Mouse (Mus musculus): ENCODE results near the gene Bhlha9.
A peak's percentile ranks its signal among the peaks of the same experiment; 100 is the strongest.

The Bhlha9 gene

DNA sequence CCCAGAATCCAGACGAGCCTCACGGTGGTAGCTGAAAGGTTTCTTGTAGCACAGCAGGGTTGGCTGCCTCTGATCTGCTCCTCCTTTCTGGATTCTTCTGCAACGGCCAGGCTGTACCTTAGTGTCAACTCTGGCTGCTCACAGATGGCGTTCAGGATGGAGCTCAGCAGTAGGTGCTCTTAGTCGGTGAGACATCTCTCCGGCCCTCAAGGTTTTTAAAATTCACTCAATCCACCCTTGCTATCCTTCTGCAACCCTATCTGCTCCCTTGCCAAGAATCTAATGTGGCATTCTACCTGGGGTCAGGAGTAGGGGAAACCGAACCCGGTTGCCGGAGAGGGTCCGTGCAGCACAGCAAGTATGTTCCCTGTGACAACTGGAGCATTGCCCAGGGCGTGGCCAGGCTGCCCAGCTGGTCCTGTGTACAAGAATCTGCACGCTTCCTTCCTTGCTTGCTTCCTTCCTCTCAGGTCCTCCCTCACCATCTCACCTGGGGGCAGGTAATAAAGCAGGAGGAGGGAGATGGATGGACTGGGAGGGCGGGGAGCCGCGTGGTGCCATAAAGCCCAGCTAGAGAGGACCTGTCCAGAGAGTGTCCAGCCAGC is at the start of gene Bhlha9:
Gene Bhlha9, plus strand, starts transcription at position 600 of the 605 bp plus-strand sequence.
- peak; percentile 89 for DNase-seq

DNA sequence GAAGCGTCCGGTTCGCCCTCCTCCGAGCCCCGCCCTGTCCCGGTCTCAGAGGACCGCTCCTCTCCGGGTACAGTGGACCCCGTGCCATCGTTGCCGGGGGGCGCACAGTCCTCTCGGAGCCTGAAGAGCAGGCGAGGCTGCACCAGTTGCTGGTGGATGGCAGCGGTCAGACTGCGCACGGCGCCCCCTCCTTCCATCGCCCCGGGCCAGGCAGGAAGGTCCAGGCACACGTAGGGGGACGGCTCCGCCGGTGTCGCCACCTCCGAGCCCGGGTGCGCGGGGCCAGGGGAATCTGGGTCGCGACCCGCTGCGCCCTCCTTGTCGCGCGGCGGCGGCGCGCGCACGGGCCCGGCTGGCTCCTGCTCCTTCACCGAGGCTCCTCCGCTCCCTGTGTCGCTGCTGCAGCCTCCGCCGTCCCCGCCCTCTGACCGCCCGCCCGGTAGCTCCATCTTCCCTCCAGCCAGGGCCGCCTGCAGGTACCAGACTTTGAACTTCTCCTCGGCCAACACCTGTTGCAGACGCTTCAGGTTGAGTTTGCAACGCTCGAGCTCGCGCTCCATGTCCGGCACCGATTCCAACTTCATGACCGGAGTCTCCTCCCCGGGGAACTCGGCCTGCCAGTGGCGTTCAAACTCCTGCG is 49.6 kb upstream of the Bhlha9 start:
- DNase-seq = peak; percentile 60 to 67

DNA sequence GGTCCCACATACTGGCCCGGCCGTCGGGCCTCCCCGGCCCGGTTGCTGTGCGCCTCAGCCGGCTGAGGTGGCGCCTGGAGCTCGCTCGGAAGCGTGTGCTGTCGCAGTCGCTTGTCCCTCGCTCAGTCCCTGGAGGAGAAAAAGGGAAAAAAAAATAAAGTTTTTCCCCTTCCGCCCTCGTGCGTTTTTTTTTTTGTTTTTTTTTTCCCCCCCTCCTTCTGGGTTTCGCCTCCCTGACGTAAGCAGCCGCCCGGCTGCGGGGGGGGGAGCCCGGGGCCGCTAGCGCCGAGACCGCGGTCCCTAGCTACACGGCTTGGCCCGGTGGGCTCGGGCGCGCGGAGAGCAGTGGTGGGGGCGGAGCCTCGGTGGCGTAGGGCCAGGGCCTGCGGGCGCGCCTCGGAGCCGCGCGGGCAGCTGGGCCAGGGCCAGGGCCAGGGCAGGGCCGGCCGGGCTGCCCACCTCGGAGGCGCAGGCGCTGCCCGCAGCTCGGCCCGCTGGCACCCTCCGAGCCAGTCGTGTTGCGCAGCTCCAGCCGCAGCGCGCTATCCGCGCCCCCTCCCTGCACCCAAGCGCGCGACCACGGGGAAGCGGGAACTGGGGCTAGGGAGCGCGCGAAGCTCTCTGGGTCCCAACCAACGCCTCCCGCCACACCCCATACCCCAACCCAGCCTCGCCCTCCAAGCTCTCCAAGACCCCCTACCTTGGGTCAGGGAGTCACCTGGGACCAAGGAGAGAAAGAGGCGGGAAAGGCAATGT is 48.9 kb upstream of the Bhlha9 start:
- peak; percentile 89 to 93 for DNase-seq

- no peak for DNase-seq
Observed at GRCm38 (mm10) chr11:76624071-76624470, 48.2 kb upstream of the Bhlha9 start.

GRCm38 (mm10) chr11:76624881-76625280 is 47.4 kb upstream of the Bhlha9 start:
- DNase-seq = no peak

GRCm38 (mm10) chr11:76628613-76629012 is 43.7 kb upstream of the Bhlha9 start:
- DNase-seq = no peak

- no peak for DNase-seq
Observed at GRCm38 (mm10) chr11:76630023-76630422, 42.2 kb upstream of the Bhlha9 start.

GRCm38 (mm10) chr11:76630487-76630886 is 41.8 kb upstream of the Bhlha9 start:
- no peak for DNase-seq

DNA sequence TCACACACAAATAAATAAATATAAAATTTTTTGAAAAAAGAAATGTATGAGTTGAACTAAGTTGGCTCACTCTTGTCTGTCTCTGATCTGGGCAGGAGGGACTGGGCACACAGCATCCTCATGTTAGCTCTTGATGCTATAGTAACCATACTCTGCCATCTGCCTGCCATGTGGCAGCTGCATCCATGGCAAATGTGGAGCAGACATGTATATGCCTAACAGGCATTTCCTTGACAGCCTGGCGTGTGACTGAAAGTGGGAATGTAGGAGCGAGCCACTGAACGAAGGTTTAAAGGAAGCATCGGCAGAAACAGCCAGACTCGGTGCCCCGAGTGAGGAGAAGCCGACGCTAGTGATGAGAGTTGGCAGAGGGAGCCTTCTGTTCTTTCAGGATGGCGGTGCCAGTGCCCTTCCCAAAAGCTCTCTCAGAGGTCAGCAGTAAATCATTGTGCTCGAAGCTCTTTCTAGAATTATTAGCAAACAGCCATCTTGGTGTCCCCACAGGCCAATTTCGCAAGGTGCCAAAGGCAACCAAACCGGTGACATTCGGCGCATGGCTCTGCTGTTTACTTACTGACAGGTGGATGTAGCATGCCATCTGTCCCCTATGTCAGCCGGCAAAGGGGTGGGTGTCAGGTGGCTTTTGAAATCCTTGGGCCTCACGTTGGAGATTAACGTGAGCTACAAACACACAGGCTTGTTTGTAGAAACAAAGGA is 32.8 kb upstream of the Bhlha9 start:
- DNase-seq = peak; percentile 79 to 81

DNA sequence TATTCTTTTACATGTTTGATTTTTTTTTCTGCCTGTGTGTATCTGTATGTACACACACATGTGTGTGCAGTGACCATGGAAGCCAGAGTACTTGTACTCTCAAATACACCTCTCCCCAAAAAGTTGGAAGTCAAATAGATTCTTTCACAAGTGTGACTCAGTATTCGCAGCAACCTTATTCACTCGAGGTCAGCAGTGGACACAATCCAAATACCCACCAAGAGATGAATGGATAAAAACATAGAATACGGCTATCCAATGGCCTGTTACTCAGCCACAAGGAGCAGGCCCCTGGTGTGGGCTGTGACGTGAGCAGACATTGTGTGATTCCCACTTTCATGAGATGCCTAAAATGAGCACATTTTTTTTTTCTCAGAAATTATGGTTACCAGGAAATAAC is 32.0 kb upstream of the Bhlha9 start:
- DNase-seq = no peak

DNA sequence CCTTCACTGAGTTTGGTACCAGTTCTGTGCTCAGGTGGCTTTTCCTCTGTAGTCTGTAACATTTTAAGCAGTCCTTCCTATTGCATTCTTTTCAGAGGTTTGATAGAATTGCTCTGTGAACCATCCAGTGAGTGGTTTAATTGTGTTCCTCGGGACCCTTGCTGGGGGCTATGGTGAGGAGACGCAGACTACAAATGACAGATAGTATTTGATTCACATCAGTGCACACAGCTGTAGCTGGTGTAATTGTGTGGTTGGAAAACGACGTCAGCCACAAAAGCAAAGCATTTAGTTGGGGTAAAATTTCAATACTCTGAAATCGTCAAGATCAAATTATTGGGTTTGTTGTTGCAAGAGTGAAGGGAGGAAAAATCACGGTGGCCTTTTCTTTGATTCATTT is 28.0 kb upstream of the Bhlha9 start:
- peak; percentile 47 to 56 for DNase-seq

- DNase-seq = peak; percentile 42 to 53
Observed at GRCm38 (mm10) chr11:76645036-76645435, 27.2 kb upstream of the Bhlha9 start.

GRCm38 (mm10) chr11:76645955-76646354 is 26.3 kb upstream of the Bhlha9 start:
- peak; percentile 99 to 100 for DNase-seq

DNA sequence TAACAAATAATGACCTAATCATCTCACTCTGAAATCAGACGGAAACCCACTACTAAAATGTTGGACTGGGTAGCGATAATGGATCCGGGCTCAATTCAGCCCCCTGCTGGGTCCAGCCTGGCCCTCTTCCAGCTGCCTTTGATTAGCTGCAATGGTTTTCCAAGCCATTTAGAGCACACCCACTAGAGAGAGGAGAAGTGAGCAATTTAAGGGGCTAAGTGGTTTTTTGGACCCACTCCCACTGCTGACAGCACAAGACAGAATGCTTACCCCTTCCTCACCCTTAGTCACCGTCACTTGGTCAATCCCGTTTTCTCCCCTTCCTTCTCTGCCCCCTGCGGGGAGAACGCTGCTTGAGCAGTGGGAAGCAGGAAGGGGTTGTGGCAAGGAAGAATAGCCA is 25.2 kb upstream of the Bhlha9 start:
- peak; percentile 93 to 94 for DNase-seq

GRCm38 (mm10) chr11:76647500-76647899 is 24.8 kb upstream of the Bhlha9 start:
- DNase-seq = peak; percentile 84 to 85

GRCm38 (mm10) chr11:76650862-76651560 is 21.3 kb upstream of the Bhlha9 start:
- peak; percentile 27 to 40 for DNase-seq

DNA sequence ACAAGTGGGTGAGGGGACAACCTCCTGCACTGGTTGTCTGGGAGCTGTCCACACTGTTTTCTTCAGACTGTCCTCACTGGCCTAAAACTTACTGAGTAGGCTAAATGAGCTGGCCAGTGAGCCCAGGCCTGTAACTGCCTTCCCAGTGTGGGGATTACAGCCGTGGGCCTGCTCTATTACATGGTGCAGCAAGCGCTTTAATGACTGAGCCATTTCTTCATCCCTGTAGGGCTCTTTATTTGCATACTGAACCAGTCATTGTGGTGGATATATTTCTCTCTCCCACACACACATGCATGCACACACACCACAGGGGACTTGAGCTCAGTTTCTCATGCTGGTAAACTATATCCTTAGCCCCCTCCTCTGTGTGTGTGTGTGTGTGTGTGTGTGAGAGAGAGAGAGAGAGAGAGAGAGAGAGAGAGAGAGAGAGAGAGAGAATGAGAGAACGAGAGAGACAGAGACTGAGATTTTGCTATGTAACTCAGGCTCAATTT is 19.4 kb upstream of the Bhlha9 start:
- no peak for DNase-seq

DNA sequence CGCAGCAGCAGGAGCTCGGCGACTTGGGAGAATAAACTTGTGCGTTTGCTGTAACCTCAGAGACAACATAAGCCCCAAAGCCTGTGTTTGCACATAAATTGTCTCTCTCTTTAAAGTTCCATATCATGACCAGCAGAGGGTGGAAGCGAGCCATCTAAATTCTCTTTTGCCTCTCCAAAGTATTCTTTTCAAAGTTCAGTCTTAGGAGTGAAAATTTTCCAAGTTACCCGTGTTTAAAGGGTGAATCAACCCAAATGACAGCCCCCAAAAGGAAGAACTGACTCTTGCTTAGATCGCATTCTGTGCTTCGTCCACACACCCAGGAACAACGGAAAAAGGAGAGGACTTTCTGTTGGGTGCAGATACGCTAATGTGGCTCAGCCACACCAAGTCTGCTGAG is 17.2 kb upstream of the Bhlha9 start:
- peak; percentile 78 to 82 for DNase-seq

DNA sequence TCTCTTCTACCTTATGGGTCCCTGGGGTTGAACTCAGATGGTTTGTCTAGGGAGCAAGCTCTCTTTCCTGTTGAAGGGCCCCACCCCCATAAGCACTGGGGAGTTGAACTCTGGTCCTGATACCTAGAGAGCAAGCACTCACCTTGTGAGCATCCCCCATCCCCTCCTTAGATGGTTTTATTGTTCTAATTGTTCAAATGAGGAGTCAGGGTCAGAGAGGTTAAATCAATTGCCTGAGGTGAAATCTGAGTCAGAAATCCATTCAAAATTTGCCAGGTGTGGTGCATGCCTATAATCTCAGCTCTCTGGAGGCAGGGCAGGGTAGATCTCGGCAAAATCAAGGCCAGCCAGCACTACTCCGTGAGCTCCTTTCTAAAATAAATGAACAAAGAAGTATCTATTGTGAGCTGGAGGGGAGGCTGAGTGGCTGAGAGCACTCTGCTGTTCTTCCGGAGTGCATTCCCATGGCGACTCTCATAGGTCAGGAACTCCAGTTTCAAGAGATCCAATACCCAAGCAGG is 14.8 kb upstream of the Bhlha9 start:
- DNase-seq = no peak

GRCm38 (mm10) chr11:76659138-76659930 is 12.9 kb upstream of the Bhlha9 start:
- DNase-seq = no peak

DNA sequence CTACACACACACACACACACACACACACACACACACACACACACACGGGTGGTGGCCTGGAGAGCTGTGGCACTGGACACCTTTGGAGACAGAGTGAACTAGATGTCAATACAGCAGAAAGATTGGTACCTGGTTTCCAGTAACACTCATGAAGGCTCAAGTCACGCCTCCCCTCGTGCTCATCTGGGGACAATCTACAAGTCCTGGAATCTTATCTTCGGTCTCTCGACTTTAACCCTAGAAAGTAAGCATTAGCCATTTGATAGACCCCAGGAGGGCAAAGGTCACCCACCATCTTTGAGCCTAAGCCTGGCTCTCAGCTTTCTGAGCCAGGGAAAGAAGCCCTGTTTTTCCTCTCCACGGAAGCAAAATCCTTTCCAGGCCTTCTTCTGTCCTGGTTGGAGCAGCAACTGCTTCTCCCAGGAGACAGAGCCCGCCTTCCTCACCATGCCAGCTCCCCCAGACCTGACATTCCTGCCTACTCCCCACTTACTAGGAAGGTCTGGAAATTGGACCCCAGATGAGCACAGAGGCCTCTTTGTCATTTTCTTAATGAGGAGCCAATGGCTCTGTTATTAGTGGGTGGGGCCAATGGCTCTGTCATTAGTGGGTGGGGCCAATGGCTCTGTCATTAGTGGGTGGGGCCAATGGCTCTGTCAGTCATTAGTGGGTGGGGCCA is 10.3 kb upstream of the Bhlha9 start:
- no peak for DNase-seq

All from cerebellum, postnatal 10 days (tissue).